Mouse (Mus musculus) liver, embryonic 14.5 days (tissue): ENCODE data around the gene Rhbdd1. TPM values are rescaled to one million over a fixed set of nuclear protein-coding genes. Genes with fewer than 3 reads are reported as not detected.

Experiments used
- ATAC-seq: fragments of 200-750 bp; cut with Nextera tagmentation; 2 replicates; pipeline ENCODE4 v1.8.0; 2017; ENCODE audit warnings: moderate number of reproducible peaks, mild to moderate bottlenecking, moderate library complexity; ENCODE audit not compliant: insufficient read depth
- DNase-seq, 3 experiments: peaks; one replicate each; pipeline ENCODE4 v3.0.0-alpha.2; 2012 to 2013; ENCODE audit warnings: low read depth in 3 of 3, low spot score in 3 of 3
- H3K27ac ChIP-seq: fragments of 300-500 bp; sonication (generic); 2 replicates; pipeline ENCODE4 v1.5.1; 2014; ENCODE audit warnings: moderate library complexity, mild to moderate bottlenecking, control low read depth, inconsistent platforms
- H3K27me3 ChIP-seq: fragments of 300-500 bp; sonication (generic); 2 replicates; pipeline ENCODE4 v1.6.1; 2014; ENCODE audit warnings: mild to moderate bottlenecking, low read length, moderate library complexity; ENCODE audit not compliant: control insufficient read depth, insufficient read depth
- H3K36me3 ChIP-seq: fragments of 300-500 bp; sonication (generic); replicated peaks from 2 replicates; pipeline ENCODE4 v1.6.1; 2014; ENCODE audit warnings: low read depth; ENCODE audit not compliant: control insufficient read depth, insufficient read depth
- H3K4me1 ChIP-seq, 2 experiments: fragments of 200-500 bp in 1 of 2; fragments of 300-500 bp in 1 of 2; sonication (generic) in 1 of 2; replicated peaks; 2 replicates each; pipeline ENCODE4 v1.6.1; 2012 to 2014; ENCODE audit warnings: antibody characterized with exemption in 1 of 2, inconsistent platforms in 1 of 2, low read length in 1 of 2; ENCODE audit not compliant: control insufficient read depth in 2 of 2, insufficient read depth in 2 of 2
- H3K4me2 ChIP-seq: fragments of 300-500 bp; sonication (generic); 2 replicates; pipeline ENCODE4 v1.6.1; 2014; ENCODE audit warnings: low read depth, mild to moderate bottlenecking, control low read depth, moderate library complexity
- H3K4me3 ChIP-seq, 2 experiments: fragments of 200-500 bp in 1 of 2; fragments of 300-500 bp in 1 of 2; sonication (generic) in 1 of 2; 2 replicates each; pipeline ENCODE4 v1.5.1; 2012 to 2014; ENCODE audit warnings: low read depth in 2 of 2, low read length in 2 of 2, mild to moderate bottlenecking in 2 of 2, control low read depth in 1 of 2, inconsistent platforms in 1 of 2, moderate library complexity in 1 of 2; ENCODE audit not compliant: insufficient read depth in 1 of 2
- H3K9ac ChIP-seq: fragments of 300-500 bp; sonication (generic); replicated peaks from 2 replicates; pipeline ENCODE4 v1.6.1; 2014; ENCODE audit warnings: mild to moderate bottlenecking, control low read depth, moderate library complexity
- H3K9me3 ChIP-seq: fragments of 300-500 bp; sonication (generic); 2 replicates; pipeline ENCODE4 v1.6.1; 2016; ENCODE audit warnings: low read length, mixed read lengths; ENCODE audit not compliant: control insufficient read depth
- CTCF ChIP-seq: IDR thresholded peaks from 2 replicates; pipeline ENCODE4 v1.5.1; 2016; ENCODE audit warnings: antibody characterized with exemption, low read depth, control low read depth
- EP300 ChIP-seq: IDR thresholded peaks from 2 replicates; pipeline ENCODE4 v1.6.1; 2016; ENCODE audit warnings: antibody characterized with exemption, low read depth
- WGBS: fragments of 180-500 bp; shearing (Covaris S2); extraction: QIAGEN DNeasy Blood & Tissue Kit; methylation state at CpG from one replicate; pipeline ENCODE4 v1.1.7; 2014; ENCODE audit not compliant: insufficient replicate concordance; 5-methylcytosine and 5-hydroxymethylcytosine counted together
- polyA plus RNA-seq, 2 experiments: library from polyadenylated mRNA; depleted of rRNA in 1 of 2; stranded (reverse) in 1 of 2; unstranded in 1 of 2; fragments of >200 nt; fragmentation: Nextera tagmentation in 1 of 2; extraction: Ambion mirVana in 1 of 2; gene quantifications; 2 replicates each; pipeline versions ENCODE4 v1.2.1 to v1.2.3; 2012 to 2014

The Rhbdd1 gene
- polyA plus RNA-seq, 2 experiments, result 4.9 to 5.8 TPM

- no peak for TF ChIP-seq CTCF
- TF ChIP-seq EP300, result no peak
- DNase-seq (no peak), ATAC-seq (no peak)
- Histone ChIP-seq H3K9ac (no peak overlapping the region), H3K36me3 (no peaks in the 10 kb centered on the region), H3K4me2 (no peak overlapping the region), H3K4me1 (peaks cover 0 to 3% of the 10 kb centered on the region in 2 experiments; a peak in 2 of 4 replicates), H3K4me3 (no peak overlapping the region), H3K27ac (no peak overlapping the region), H3K9me3 (no peaks in the 10 kb centered on the region), H3K27me3 (peaks cover 51% of the 10 kb centered on the region)
- WGBS, result 76% methylated on average over 18 of the region's 18 CpGs
Observed at GRCm38 (mm10) chr1:82288421-82288990, 27.7 kb upstream of the Rhbdd1 start.

DNA sequence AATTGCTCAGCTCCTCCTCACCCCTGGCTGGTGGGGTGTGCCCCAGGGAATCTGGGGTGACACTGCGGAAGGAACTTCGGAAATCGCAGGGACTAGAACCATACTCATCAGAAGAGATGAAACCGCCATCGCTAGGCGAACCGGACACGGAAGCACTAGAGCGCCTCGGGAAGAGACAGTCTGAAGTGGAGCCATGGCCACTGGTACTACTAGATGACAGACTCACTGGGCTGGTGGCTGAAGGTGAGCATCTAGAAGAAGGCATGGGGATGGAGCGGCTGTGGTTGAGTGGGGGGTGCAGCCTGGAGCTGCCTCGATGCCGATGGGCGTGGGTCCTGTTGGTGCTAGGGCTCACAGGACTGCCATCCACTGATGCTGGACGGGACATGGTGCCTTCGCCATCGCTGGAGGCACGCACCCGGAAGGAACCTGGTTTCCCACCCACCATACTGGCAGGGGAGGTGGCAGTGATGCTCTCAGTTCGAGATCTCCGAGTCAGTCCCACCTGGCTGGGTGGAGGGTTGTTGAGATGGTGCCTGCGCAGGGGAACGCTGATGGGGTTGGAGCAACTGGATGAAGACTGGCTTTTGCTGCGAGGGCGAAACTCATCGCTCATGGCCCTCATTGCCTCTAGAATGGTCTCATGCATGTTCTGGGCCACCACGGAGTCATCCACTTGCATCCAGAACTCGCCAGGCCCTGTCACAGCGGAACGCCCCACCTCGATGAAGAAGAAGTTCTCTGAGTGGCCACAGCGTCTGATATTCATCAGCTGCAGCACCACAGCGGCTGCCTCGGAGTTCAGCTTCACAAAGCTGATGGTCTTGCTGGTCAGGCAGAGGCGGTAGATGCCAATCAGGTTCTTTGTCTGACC is 26.9 kb upstream of the Rhbdd1 start:
- DNase-seq, result no peak
- H3K4me1 ChIP-seq, result no peaks in the 10 kb centered on the region
- TF ChIP-seq EP300, result no peak
- TF ChIP-seq CTCF, result no peak
- H3K9me3 ChIP-seq, result no peaks in the 10 kb centered on the region
- peak overlapping the region; percentile 48 to 52 for H3K4me3 ChIP-seq
- H3K27me3 ChIP-seq, result peaks cover 54% of the 10 kb centered on the region
- no peak overlapping the region for H3K27ac ChIP-seq
- peak overlapping the region; percentile 57 for H3K4me2 ChIP-seq
- H3K36me3 ChIP-seq, result no peaks in the 10 kb centered on the region
- no peak for ATAC-seq
- 58% methylated on average over 35 of the region's 35 CpGs for WGBS
- no peak overlapping the region for H3K9ac ChIP-seq

DNA sequence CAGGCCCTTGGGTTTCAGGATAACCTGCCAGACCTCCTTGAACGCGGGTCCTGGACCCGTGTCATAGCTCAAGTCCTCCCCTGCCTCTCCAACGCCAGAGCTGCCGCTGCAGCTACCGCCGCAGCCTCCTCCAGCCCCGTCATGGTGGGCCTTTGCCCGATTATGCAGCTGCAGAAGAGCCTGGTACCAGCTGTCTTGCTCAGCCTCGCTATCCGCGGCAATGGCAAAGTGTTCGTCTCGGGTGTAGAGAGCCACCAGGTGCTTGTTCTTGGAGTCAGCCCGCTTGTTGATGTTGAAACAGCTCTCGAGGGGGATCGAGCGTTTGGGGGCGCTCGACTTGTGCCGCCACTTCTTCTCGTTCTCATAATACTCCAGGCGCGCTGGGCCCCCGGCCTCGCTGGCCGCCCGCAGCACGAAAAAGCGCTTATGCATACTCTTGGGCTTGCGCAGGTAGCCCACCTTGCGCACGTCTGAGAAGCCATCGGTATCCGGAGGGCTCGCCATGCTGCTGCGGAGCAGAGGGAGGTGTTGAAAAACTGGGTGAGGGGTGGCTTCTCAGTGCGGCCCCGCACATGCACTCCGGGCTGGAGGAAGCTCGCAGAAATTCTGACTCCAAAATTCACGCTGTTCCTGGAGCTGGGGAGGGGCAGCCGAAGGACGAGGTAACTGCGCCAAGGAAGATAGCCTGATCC is 26.1 kb upstream of the Rhbdd1 start:
- TF ChIP-seq EP300 (no peak), CTCF (no peak)
- Histone ChIP-seq H3K9ac (no peak overlapping the region; the same call in 1 of the 2 replicates), H3K9me3 (no peaks in the 10 kb centered on the region), H3K4me1 (no peaks in the 10 kb centered on the region), H3K4me2 (peak overlapping the region; percentile 57), H3K4me3 (peak overlapping the region; percentile 48 to 52), H3K27me3 (peaks cover 54% of the 10 kb centered on the region), H3K36me3 (no peaks in the 10 kb centered on the region), H3K27ac (no peak overlapping the region)
- no peak for ATAC-seq
- DNase-seq, result no peak
- WGBS, result 2% methylated on average over 45 of the region's 45 CpGs

- H3K36me3 ChIP-seq, result no peaks in the 10 kb centered on the region
- H3K4me3 ChIP-seq, result peak overlapping the region; percentile 48 to 52
- H3K27ac ChIP-seq, result no peak overlapping the region
- H3K4me2 ChIP-seq, result peak overlapping the region; percentile 57
- TF ChIP-seq CTCF (no peak), EP300 (no peak)
- DNase-seq (no peak), ATAC-seq (peak; percentile 10; the same call in 1 of the 2 replicates)
- no peaks in the 10 kb centered on the region for H3K4me1 ChIP-seq
- no peaks in the 10 kb centered on the region for H3K9me3 ChIP-seq
- H3K9ac ChIP-seq, result no peak overlapping the region
- peaks cover 53% of the 10 kb centered on the region for H3K27me3 ChIP-seq
- WGBS, result under 1% methylated on average over 31 of the region's 31 CpGs
Observed at GRCm38 (mm10) chr1:82290723-82291150, 25.5 kb upstream of the Rhbdd1 start.
